Mouse (Mus musculus) kidney, adult 2 months (tissue): ENCODE measurements around the gene Olfr281. TPM values are rescaled to one million over a fixed set of nuclear protein-coding genes. Genes with fewer than 3 reads are reported as not detected.

Experiments
- DNase-seq: peaks from one replicate; pipeline ENCODE4 v3.0.0; 2021
- H3K27ac ChIP-seq: fragments of 200-500 bp; 2 replicates; pipeline ENCODE4 v1.5.1; 2012; ENCODE audit warnings: low read depth, low read length, control low read depth, inconsistent platforms; ENCODE audit not compliant: insufficient read depth
- H3K27me3 ChIP-seq: fragments of 200-500 bp; replicated peaks from 2 replicates; pipeline ENCODE4 v1.6.1; 2012; ENCODE audit warnings: mild to moderate bottlenecking, moderate library complexity, low read length, inconsistent platforms; ENCODE audit not compliant: control insufficient read depth, insufficient read depth
- H3K36me3 ChIP-seq: fragments of 200-500 bp; 2 replicates; pipeline ENCODE4 v1.6.1; 2012; ENCODE audit warnings: mild to moderate bottlenecking, moderate library complexity, low read length, inconsistent platforms; ENCODE audit not compliant: control insufficient read depth, insufficient read depth
- H3K4me1 ChIP-seq: fragments of 200-500 bp; 2 replicates; pipeline ENCODE4 v1.6.1; 2011; ENCODE audit warnings: low read length; ENCODE audit not compliant: control insufficient read depth, insufficient read depth
- H3K4me3 ChIP-seq: fragments of 200-500 bp; 2 replicates; pipeline ENCODE4 v1.5.1; 2011; ENCODE audit warnings: mild to moderate bottlenecking, low read depth, low read length, control low read depth; ENCODE audit not compliant: insufficient read depth
- CTCF ChIP-seq: fragments of 200-500 bp; conservative IDR thresholded peaks from 2 replicates; pipeline ENCODE4 v1.5.1; 2011; ENCODE audit warnings: low read depth, mild to moderate bottlenecking, control low read depth, low read length, moderate library complexity, mixed read lengths; ENCODE audit not compliant: insufficient read depth, insufficient read length
- POLR2A ChIP-seq: fragments of 200-500 bp; IDR thresholded peaks from one replicate; pipeline ENCODE4 v1.6.1; 2011; ENCODE audit warnings: low read depth, low read length, control low read depth
- WGBS: fragments of 180-500 bp; shearing (Covaris S2); methylation state at CpG from one replicate; pipeline ENCODE4 v1.1.7; 2018; 5-methylcytosine and 5-hydroxymethylcytosine counted together
- polyA plus RNA-seq: library from polyadenylated mRNA; depleted of rRNA; stranded (reverse); fragments of >200 nt; gene quantifications from 2 replicates; pipeline ENCODE4 v1.2.3, GENCODE M21; 2012; rRNA removed

Olfr281 gene
- polyA plus RNA-seq, 1 experiment, result not detected

GRCm38 (mm10) chr15:98506253-98506957 lies 54.0 kb downstream of the Olfr281 start:
- TF ChIP-seq CTCF, result no peak
- TF ChIP-seq POLR2A, result no peak
- peaks cover 3% of the 10 kb centered on the region; the same call in 1 of the 2 replicates for H3K4me1 ChIP-seq
- H3K4me3 ChIP-seq, result no peak overlapping the region
- no peaks in the 10 kb centered on the region for H3K36me3 ChIP-seq
- 60% methylated on average over 9 of the region's 9 CpGs for WGBS
- H3K27ac ChIP-seq, result no peak overlapping the region
- peak; percentile 68 for DNase-seq
- H3K27me3 ChIP-seq, result no peaks in the 10 kb centered on the region

GRCm38 (mm10) chr15:98507321-98507720 lies 54.9 kb downstream of the Olfr281 start:
- H3K27ac ChIP-seq, result no peak overlapping the region
- H3K4me1 ChIP-seq, result peaks cover 3% of the 10 kb centered on the region; the same call in 1 of the 2 replicates
- no peak overlapping the region for H3K4me3 ChIP-seq
- TF ChIP-seq POLR2A, result no peak
- no peak for TF ChIP-seq CTCF
- H3K27me3 ChIP-seq, result no peaks in the 10 kb centered on the region
- no peaks in the 10 kb centered on the region for H3K36me3 ChIP-seq
- WGBS, result 93% methylated on average over 6 of the region's 6 CpGs
- no peak for DNase-seq

- no peak for DNase-seq
- 48% methylated on average over 2 of the region's 2 CpGs for WGBS
- H3K27me3 ChIP-seq, result no peaks in the 10 kb centered on the region
- H3K4me3 ChIP-seq, result no peak overlapping the region
- no peak overlapping the region for H3K27ac ChIP-seq
- no peaks in the 10 kb centered on the region for H3K36me3 ChIP-seq
- TF ChIP-seq CTCF (no peak), POLR2A (no peak)
- peaks cover 3% of the 10 kb centered on the region; the same call in 1 of the 2 replicates for H3K4me1 ChIP-seq
Measured at GRCm38 (mm10) chr15:98509387-98509786, 57.0 kb downstream of the Olfr281 start.

Other genes starting within 250 kb of the Olfr281 start
- not detected in 2 replicates for gene Gm44579, start 231.6 kb upstream of the Olfr281 start, polyA plus RNA-seq
- not detected in 2 replicates for gene Olfr287, start 231.5 kb upstream of the Olfr281 start, polyA plus RNA-seq
- not detected in 2 replicates for gene Olfr286, start 218.1 kb upstream of the Olfr281 start, polyA plus RNA-seq
- 0.06 and 0.14 TPM in 2 replicates for gene H1fnt, start 195.3 kb upstream of the Olfr281 start, polyA plus RNA-seq
- gene Zfp641, start 156.4 kb upstream of the Olfr281 start, polyA plus RNA-seq, result 3.0 and 3.1 TPM in 2 replicates
- gene Olfr285, start 135.2 kb upstream of the Olfr281 start, polyA plus RNA-seq, result not detected in 2 replicates
- not detected in 2 replicates for gene Olfr284, start 111.6 kb upstream of the Olfr281 start, polyA plus RNA-seq
- gene Olfr283, start 71.6 kb upstream of the Olfr281 start, polyA plus RNA-seq, result not detected in 2 replicates
- not detected in 2 replicates for gene Olfr282, start 21.4 kb upstream of the Olfr281 start, polyA plus RNA-seq
- not detected in 2 replicates for gene OR5BS1P, start 17.3 kb downstream of the Olfr281 start, polyA plus RNA-seq
- gene Lalba, start 30.1 kb downstream of the Olfr281 start, polyA plus RNA-seq, result not detected in 2 replicates
- not detected in 2 replicates for gene Olfr279, start 39.8 kb downstream of the Olfr281 start, polyA plus RNA-seq
- gene Kansl2, start 81.7 kb downstream of the Olfr281 start, polyA plus RNA-seq, result 32.0 and 33.1 TPM in 2 replicates
- gene Ccnt1, start 118.3 kb downstream of the Olfr281 start, polyA plus RNA-seq, result 10.0 and 11.0 TPM in 2 replicates
- 1.0 and 1.1 TPM in 2 replicates for gene 4930415O20Rik, start 118.4 kb downstream of the Olfr281 start, polyA plus RNA-seq
- gene Adcy6, start 157.5 kb downstream of the Olfr281 start, polyA plus RNA-seq, result 98.7 and 104 TPM in 2 replicates
- 20.2 and 21.7 TPM in 2 replicates for gene Cacnb3, start 178.3 kb downstream of the Olfr281 start, polyA plus RNA-seq
- gene Ddx23, start 210.3 kb downstream of the Olfr281 start, polyA plus RNA-seq, result 23.8 and 24.4 TPM in 2 replicates
- gene Rnd1, start 224.9 kb downstream of the Olfr281 start, polyA plus RNA-seq, result 2.2 and 2.8 TPM in 2 replicates